ENCODE assay signal across 9 mouse cellular contexts in genomic region chr3:37515485-37515884, GRCm38 (mm10).
DNase-seq lines count a peak whose midpoint lies in the region; ATAC-seq and TF ChIP-seq lines count a peak whose summit lies in the region.
"Had no signal": no experiment of that assay in that cellular context is flagged by ENCODE, and none has a peak within 500 bp of the region (broad histone marks: within the 10 kb centered on the region; RNA-seq: fewer than 3 reads in every experiment).

No protein-coding gene starts in this region.

- H3K4me1 ChIP-seq in midbrain, embryonic 11.5 days (ENCODE audit: control insufficient read depth, insufficient read depth, low read length) = no peaks in the 10 kb centered on the region
- H3K4me1 ChIP-seq in midbrain, embryonic 15.5 days = no peaks in the 10 kb centered on the region
- peaks cover 10% of the 10 kb centered on the region for H3K4me1 ChIP-seq in liver, postnatal 0 days (ENCODE audit: insufficient read depth)
- no peaks in the 10 kb centered on the region for H3K4me1 ChIP-seq in small intestine, adult 2 months (ENCODE audit: control insufficient read depth, insufficient read depth, insufficient read length, low read length)

- peak; percentile 87 for TF ChIP-seq CTCF in liver, postnatal 0 days (IDR thresholded peaks at IDR 0.05; ENCODE audit: low read depth)
- peak; percentile 60 for TF ChIP-seq CTCF in small intestine, adult 2 months (IDR thresholded peaks at IDR 0.05; ENCODE audit: extremely low read depth, insufficient read length, insufficient replicate concordance, low read depth, low read length)

- TF ChIP-seq EP300 in liver, postnatal 0 days (IDR thresholded peaks at IDR 0.05; ENCODE audit: low read depth) = no peak

- H3K4me2 ChIP-seq in midbrain, embryonic 11.5 days = no peak overlapping the region
- no peak overlapping the region for H3K4me2 ChIP-seq in midbrain, embryonic 15.5 days
- no peak overlapping the region for H3K4me2 ChIP-seq in liver, postnatal 0 days (ENCODE audit: low read depth, low read length)

- DNase-seq in midbrain, embryonic 11.5 days (ENCODE audit: low spot score, missing footprints) = no peak
- peak; percentile 66 for DNase-seq in R1 (ENCODE audit: low read depth, low spot score)
- peak; percentile 46 to 60 for DNase-seq in heart, postnatal 14 days
- peak; percentile 79 for DNase-seq in liver, postnatal 0 days
- DNase-seq in MN1 (ENCODE audit: low spot score) = no peak

- no peaks in the 10 kb centered on the region for H3K9me3 ChIP-seq in midbrain, embryonic 11.5 days (ENCODE audit: control insufficient read depth, low read length)
- H3K9me3 ChIP-seq in midbrain, embryonic 15.5 days = no peaks in the 10 kb centered on the region
- no peaks in the 10 kb centered on the region for H3K9me3 ChIP-seq in liver, postnatal 0 days (ENCODE audit: low read length)

- H3K4me3 ChIP-seq in midbrain, embryonic 11.5 days (ENCODE audit: low read depth, low read length) = no peak overlapping the region
- H3K4me3 ChIP-seq in midbrain, embryonic 15.5 days = no peak overlapping the region
- H3K4me3 ChIP-seq in liver, postnatal 0 days (ENCODE audit: low read depth, low read length) = no peak overlapping the region
- no peak overlapping the region for H3K4me3 ChIP-seq in small intestine, adult 2 months (ENCODE audit: low read depth, low read length)
- H3K4me3 ChIP-seq: myocyte had no signal

- 18% methylated on average over 2 of the region's 2 CpGs for WGBS in midbrain, embryonic 11.5 days
- WGBS in midbrain, embryonic 15.5 days = 18% methylated on average over 2 of the region's 2 CpGs
- 0% methylated on average over 2 of the region's 2 CpGs for WGBS in liver, postnatal 0 days (ENCODE audit: insufficient replicate concordance)
- WGBS in small intestine, adult 2 months = 37% methylated on average over 2 of the region's 2 CpGs

- TF ChIP-seq POLR2A in small intestine, adult 2 months (IDR thresholded peaks at IDR 0.05; ENCODE audit: low read depth, low read length) = no peak

- H3K9ac ChIP-seq in midbrain, embryonic 11.5 days (ENCODE audit: low read length) = no peak overlapping the region
- no peak overlapping the region for H3K9ac ChIP-seq in midbrain, embryonic 15.5 days
- H3K9ac ChIP-seq in liver, postnatal 0 days (replicated peaks) = no peak overlapping the region

- ATAC-seq in midbrain, embryonic 11.5 days (ENCODE audit: low FRiP score) = 0 out of 2 replicates have a peak, but pooled peaks have one; percentile 35
- ATAC-seq in midbrain, embryonic 15.5 days (replicated peaks) = no peak
- peak; percentile 92 for ATAC-seq in common myeloid progenitor, adult 5-6 weeks (replicated peaks; ENCODE audit: low read depth, poor library complexity, severe bottlenecking)
- peak; percentile 84 for ATAC-seq in liver, postnatal 0 days

- no peaks in the 10 kb centered on the region for H3K36me3 ChIP-seq in midbrain, embryonic 11.5 days (ENCODE audit: control insufficient read depth, insufficient read depth, low read length)
- no peaks in the 10 kb centered on the region for H3K36me3 ChIP-seq in midbrain, embryonic 15.5 days (replicated peaks)
- no peaks in the 10 kb centered on the region for H3K36me3 ChIP-seq in liver, postnatal 0 days (replicated peaks; ENCODE audit: insufficient read depth, low read length)
- H3K36me3 ChIP-seq in small intestine, adult 2 months (ENCODE audit: control insufficient read depth, insufficient read depth, low read length) = no peaks in the 10 kb centered on the region; the same call in 1 of the 2 replicates

- no peaks in the 10 kb centered on the region for H3K27me3 ChIP-seq in midbrain, embryonic 11.5 days (ENCODE audit: control insufficient read depth, insufficient read depth, low read length)
- no peaks in the 10 kb centered on the region for H3K27me3 ChIP-seq in midbrain, embryonic 15.5 days (replicated peaks)
- H3K27me3 ChIP-seq in liver, postnatal 0 days (ENCODE audit: insufficient read depth, low read length) = no peaks in the 10 kb centered on the region
- no peaks in the 10 kb centered on the region for H3K27me3 ChIP-seq in small intestine, adult 2 months (ENCODE audit: control insufficient read depth, insufficient read depth, low read length)

- intact Hi-C loops in heart, postnatal 14 days (cut with DNase I) = loop anchor here (5.0 kb wide), 1 partner anchor 72 kb away; no protein-coding TSS in a partner anchor

- H3K27ac ChIP-seq in midbrain, embryonic 11.5 days (ENCODE audit: low read depth, low read length) = no peak overlapping the region
- H3K27ac ChIP-seq in midbrain, embryonic 15.5 days = no peak overlapping the region
- H3K27ac ChIP-seq in liver, postnatal 0 days (ENCODE audit: low read depth) = no peak overlapping the region
- no peak overlapping the region for H3K27ac ChIP-seq in small intestine, adult 2 months (ENCODE audit: insufficient read depth, low read depth, low read length)

Comparison
In these comparisons a context has a peak if more than half of its experiments do, and no peak if none do; other contexts are left out.
1. DNase-seq: peak in R1 (single experiment), heart, postnatal 14 days (2 of 2) and liver, postnatal 0 days (single experiment); none in midbrain, embryonic 11.5 days (single experiment) and MN1 (single experiment).